Mouse (Mus musculus) hindbrain, embryonic 13.5 days (tissue): ENCODE measurements around the gene Gramd4. TPM values are rescaled to one million over a fixed set of nuclear protein-coding genes. Genes with fewer than 3 reads are reported as not detected.
A peak's percentile ranks its signal among the peaks of the same experiment; 100 is the strongest.

ENCODE experiments used
- ATAC-seq: fragments of 200-750 bp; cut with Nextera tagmentation; 2 replicates; pipeline ENCODE4 v1.8.0; 2017; ENCODE audit warnings: moderate TSS enrichment; ENCODE audit not compliant: low FRiP score
- H3K27ac ChIP-seq: fragments of 300-500 bp; sonication (generic); 2 replicates; pipeline ENCODE4 v1.5.1; 2015; ENCODE audit warnings: inconsistent platforms, mild to moderate bottlenecking, moderate library complexity
- H3K27me3 ChIP-seq: fragments of 300-500 bp; sonication (generic); 2 replicates; pipeline ENCODE4 v1.6.1; 2015; ENCODE audit warnings: mild to moderate bottlenecking, inconsistent platforms
- H3K36me3 ChIP-seq: fragments of 300-500 bp; sonication (generic); 2 replicates; pipeline ENCODE4 v1.6.1; 2015; ENCODE audit warnings: mild to moderate bottlenecking, inconsistent platforms
- H3K4me1 ChIP-seq: fragments of 300-500 bp; sonication (generic); replicated peaks from 2 replicates; pipeline ENCODE4 v1.6.1; 2015; ENCODE audit warnings: inconsistent platforms
- H3K4me2 ChIP-seq: fragments of 300-500 bp; sonication (generic); 2 replicates; pipeline ENCODE4 v1.6.1; 2015; ENCODE audit warnings: inconsistent platforms, mild to moderate bottlenecking, moderate library complexity
- H3K4me3 ChIP-seq: fragments of 300-500 bp; sonication (generic); 2 replicates; pipeline ENCODE4 v1.5.1; 2015; ENCODE audit warnings: mild to moderate bottlenecking, inconsistent platforms
- H3K9ac ChIP-seq: fragments of 300-500 bp; sonication (generic); 2 replicates; pipeline ENCODE4 v1.6.1; 2015; ENCODE audit warnings: mild to moderate bottlenecking, inconsistent platforms
- H3K9me3 ChIP-seq: fragments of 300-500 bp; sonication (generic); 2 replicates; pipeline ENCODE4 v1.6.1; 2016; ENCODE audit warnings: inconsistent platforms
- WGBS: fragments of 180-500 bp; shearing (Covaris S2); methylation state at CpG from one replicate; pipeline ENCODE4 v1.1.7; 2015; 5-methylcytosine and 5-hydroxymethylcytosine counted together
- polyA plus RNA-seq: library from polyadenylated mRNA; unstranded; fragments of >200 nt; fragmentation: Nextera tagmentation; extraction: Ambion mirVana; gene quantifications from 2 replicates; pipeline ENCODE4 v1.2.1, GENCODE M21; 2015

The Gramd4 gene
- polyA plus RNA-seq, 1 experiment from 2014 or later = 36.4 TPM

GRCm38 (mm10) chr15:86167032-86167655, 109.6 kb downstream of the Gramd4 start:
- WGBS = 89% methylated on average over 7 of the region's 7 CpGs
- Histone ChIP-seq H3K4me2 (no peak overlapping the region), H3K36me3 (peaks cover 17% of the 10 kb centered on the region), H3K9ac (no peak overlapping the region), H3K4me1 (peaks cover 26% of the 10 kb centered on the region), H3K4me3 (no peak overlapping the region), H3K27ac (no peak overlapping the region), H3K27me3 (no peaks in the 10 kb centered on the region), H3K9me3 (no peaks in the 10 kb centered on the region)
- no peak for ATAC-seq

GRCm38 (mm10) chr15:86167787-86168504, 110.5 kb downstream of the Gramd4 start:
- H3K4me2 ChIP-seq = no peak overlapping the region
- no peak overlapping the region for H3K4me3 ChIP-seq
- H3K4me1 ChIP-seq = peaks cover 31% of the 10 kb centered on the region
- ATAC-seq = no peak
- H3K9me3 ChIP-seq = no peaks in the 10 kb centered on the region
- no peaks in the 10 kb centered on the region for H3K27me3 ChIP-seq
- H3K27ac ChIP-seq = peak overlapping the region; percentile 35; the same call in 1 of the 2 replicates
- H3K36me3 ChIP-seq = peaks cover 11% of the 10 kb centered on the region
- H3K9ac ChIP-seq = no peak overlapping the region
- WGBS = 81% methylated on average over 10 of the region's 10 CpGs

DNA sequence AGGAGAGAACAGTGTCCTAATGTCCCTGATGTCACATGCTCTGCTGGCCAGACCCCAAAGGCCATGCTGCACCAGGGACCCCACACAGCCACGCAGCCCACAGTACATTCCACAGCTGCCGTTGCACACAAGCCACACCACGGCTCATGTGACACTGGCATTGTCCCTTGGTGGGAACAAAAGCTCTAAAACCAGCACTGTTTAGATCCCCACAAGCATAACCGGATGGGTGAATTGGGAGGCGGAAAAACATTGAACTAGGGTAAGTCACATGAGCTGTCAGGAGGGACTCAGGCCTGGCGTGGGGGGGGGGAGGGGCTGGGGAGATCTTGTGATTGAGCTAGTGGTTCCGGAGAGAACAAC, 111.0 kb downstream of the Gramd4 start:
- WGBS = 29% methylated on average over 7 of the region's 7 CpGs
- Histone ChIP-seq H3K4me1 (peaks cover 36% of the 10 kb centered on the region), H3K36me3 (peaks cover 11% of the 10 kb centered on the region), H3K4me2 (no peak overlapping the region), H3K4me3 (no peak overlapping the region), H3K27ac (peak overlapping the region; percentile 35; the same call in 1 of the 2 replicates), H3K27me3 (no peaks in the 10 kb centered on the region), H3K9me3 (no peaks in the 10 kb centered on the region), H3K9ac (no peak overlapping the region)
- no peak; the same call in 1 of the 2 replicates for ATAC-seq

GRCm38 (mm10) chr15:86168941-86169816, 111.7 kb downstream of the Gramd4 start:
- Histone ChIP-seq H3K4me1 (peaks cover 43% of the 10 kb centered on the region), H3K27me3 (no peaks in the 10 kb centered on the region), H3K9ac (no peak overlapping the region), H3K4me2 (no peak overlapping the region), H3K4me3 (no peak overlapping the region), H3K36me3 (peaks cover 11% of the 10 kb centered on the region), H3K27ac (0 out of 2 replicates have a peak overlapping the region, but pooled peaks have one; percentile 35), H3K9me3 (no peaks in the 10 kb centered on the region)
- ATAC-seq = no peak
- WGBS = 80% methylated on average over 12 of the region's 12 CpGs

GRCm38 (mm10) chr15:86169817-86170110, 112.3 kb downstream of the Gramd4 start:
- H3K27me3 ChIP-seq = no peaks in the 10 kb centered on the region
- H3K4me3 ChIP-seq = no peak overlapping the region
- no peak overlapping the region for H3K9ac ChIP-seq
- H3K36me3 ChIP-seq = peaks cover 5% of the 10 kb centered on the region
- H3K4me1 ChIP-seq = peaks cover 45% of the 10 kb centered on the region
- no peak for ATAC-seq
- H3K27ac ChIP-seq = no peak overlapping the region
- H3K4me2 ChIP-seq = no peak overlapping the region
- H3K9me3 ChIP-seq = no peaks in the 10 kb centered on the region
- WGBS = 59% methylated on average over 4 of the region's 4 CpGs

- Histone ChIP-seq H3K9ac (no peak overlapping the region), H3K4me1 (peaks cover 40% of the 10 kb centered on the region), H3K27ac (no peak overlapping the region), H3K4me2 (no peak overlapping the region), H3K27me3 (no peaks in the 10 kb centered on the region), H3K9me3 (no peaks in the 10 kb centered on the region), H3K4me3 (no peak overlapping the region), H3K36me3 (no peaks in the 10 kb centered on the region)
- no peak for ATAC-seq
- WGBS = 84% methylated on average over 12 of the region's 12 CpGs
These were observed 113.8 kb downstream of the Gramd4 start for GRCm38 (mm10) chr15:86171316-86171715.

GRCm38 (mm10) chr15:86172124-86172523, 114.6 kb downstream of the Gramd4 start:
- H3K36me3 ChIP-seq = no peaks in the 10 kb centered on the region
- H3K27ac ChIP-seq = no peak overlapping the region
- no peak overlapping the region for H3K4me2 ChIP-seq
- WGBS = 66% methylated on average over 3 of the region's 3 CpGs
- no peaks in the 10 kb centered on the region for H3K9me3 ChIP-seq
- ATAC-seq = no peak
- no peak overlapping the region for H3K4me3 ChIP-seq
- H3K9ac ChIP-seq = no peak overlapping the region
- H3K4me1 ChIP-seq = peaks cover 40% of the 10 kb centered on the region
- H3K27me3 ChIP-seq = no peaks in the 10 kb centered on the region

DNA sequence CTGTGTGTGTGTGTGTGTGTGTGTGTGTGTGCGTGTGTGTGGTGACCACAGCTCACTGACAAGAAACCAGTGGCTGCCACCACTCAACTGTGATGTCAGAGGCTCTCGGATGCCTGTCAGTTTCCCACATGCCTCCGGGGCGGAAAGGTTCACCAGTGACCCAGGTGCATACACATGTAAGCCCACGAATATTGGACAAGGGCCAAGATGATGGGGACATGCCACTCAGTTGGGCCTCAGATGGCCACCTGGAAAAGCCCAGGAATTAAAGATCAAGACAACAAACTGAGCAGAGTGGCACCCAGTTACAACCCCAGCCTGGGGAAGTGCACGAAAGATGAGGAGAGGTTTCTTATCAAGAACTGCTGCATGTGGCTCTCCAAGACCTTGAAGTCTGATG, 115.0 kb downstream of the Gramd4 start:
- H3K9ac ChIP-seq = no peak overlapping the region
- no peaks in the 10 kb centered on the region for H3K27me3 ChIP-seq
- WGBS = 76% methylated on average over 6 of the region's 6 CpGs
- H3K4me3 ChIP-seq = no peak overlapping the region
- H3K9me3 ChIP-seq = no peaks in the 10 kb centered on the region
- no peak for ATAC-seq
- peaks cover 40% of the 10 kb centered on the region for H3K4me1 ChIP-seq
- no peak overlapping the region for H3K27ac ChIP-seq
- no peaks in the 10 kb centered on the region for H3K36me3 ChIP-seq
- H3K4me2 ChIP-seq = no peak overlapping the region

DNA sequence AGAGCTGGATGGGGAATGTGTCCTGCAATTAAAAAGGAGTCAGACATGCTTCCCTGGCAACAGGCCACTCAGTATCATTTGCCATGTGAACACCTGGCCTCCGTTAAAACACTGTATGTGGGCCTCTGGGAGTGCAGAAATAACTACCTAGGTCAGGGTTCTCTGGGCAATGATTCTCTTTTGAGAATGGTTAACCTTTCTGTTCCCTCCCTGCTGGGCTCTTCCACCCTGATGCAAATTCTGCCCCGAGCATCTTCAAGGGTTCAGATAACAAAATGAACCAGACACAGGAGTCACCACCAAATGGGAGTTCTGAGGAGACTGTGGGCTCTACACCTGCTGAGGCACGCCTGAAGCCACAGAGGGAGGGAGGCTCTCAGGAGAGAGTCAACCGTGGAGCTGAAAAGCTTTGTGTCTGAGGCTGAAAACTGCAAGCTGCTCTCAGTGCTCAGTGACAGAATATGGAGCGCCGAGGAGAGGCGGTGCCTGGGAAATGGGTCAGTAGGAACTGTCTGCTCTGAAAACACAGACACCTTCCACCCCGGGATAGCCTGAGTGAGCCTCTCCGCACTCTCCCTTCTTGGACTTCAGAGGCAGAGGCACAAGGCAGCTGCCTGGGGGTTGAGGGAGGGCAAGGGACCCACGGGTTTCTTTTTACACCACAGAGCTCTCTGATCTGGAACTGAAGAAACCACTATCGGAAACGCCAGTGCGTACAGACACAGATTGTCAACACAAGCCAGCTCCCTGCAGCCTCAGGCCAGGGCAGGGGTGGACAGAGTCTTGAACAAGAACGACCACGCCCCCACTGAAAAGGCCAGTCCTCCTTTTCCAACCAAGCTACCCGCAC, 115.9 kb downstream of the Gramd4 start:
- H3K9me3 ChIP-seq = no peaks in the 10 kb centered on the region
- H3K27ac ChIP-seq = no peak overlapping the region
- H3K36me3 ChIP-seq = no peaks in the 10 kb centered on the region
- peaks cover 39% of the 10 kb centered on the region for H3K4me1 ChIP-seq
- 44% methylated on average over 16 of the region's 16 CpGs for WGBS
- H3K9ac ChIP-seq = no peak overlapping the region
- H3K4me2 ChIP-seq = no peak overlapping the region
- H3K27me3 ChIP-seq = no peaks in the 10 kb centered on the region
- no peak for ATAC-seq
- H3K4me3 ChIP-seq = no peak overlapping the region

DNA sequence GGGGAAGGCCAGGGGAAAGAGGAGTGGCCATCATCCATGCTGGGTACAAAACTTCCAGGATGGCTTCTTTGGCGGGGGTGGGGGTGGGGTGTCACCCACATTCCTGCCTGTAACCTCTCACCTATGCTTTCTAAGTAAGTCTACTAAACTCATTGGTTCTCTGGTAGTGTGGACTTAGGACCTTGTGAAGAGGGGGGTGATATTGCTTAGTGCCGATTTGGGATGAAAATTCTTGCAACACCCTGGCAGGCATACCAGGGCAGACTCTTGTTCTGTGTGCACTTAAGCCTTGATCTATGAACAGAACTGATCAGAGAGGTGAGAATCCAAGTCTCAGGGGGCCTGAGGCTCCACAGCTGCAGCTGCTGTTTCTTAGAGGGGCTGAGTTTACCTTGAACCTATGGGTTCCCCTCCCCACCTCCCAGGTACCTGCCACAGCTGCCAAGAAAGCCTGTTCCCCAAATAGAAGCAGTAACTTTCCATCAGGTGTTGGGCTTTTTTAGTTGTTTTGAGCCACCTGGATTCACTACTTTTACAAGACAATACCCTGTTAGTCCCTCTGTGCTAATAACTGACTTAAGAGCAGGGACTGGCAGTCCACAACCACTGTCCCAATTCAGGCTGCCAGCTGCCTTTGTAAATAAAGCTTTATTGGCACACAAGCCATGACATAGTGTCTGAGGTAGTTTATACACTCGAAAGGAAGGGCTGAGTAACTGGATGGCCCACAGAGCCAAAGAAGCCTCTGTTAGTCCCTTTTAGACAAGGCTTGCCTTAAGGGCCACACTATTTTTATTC, 118.0 kb downstream of the Gramd4 start:
- H3K27ac ChIP-seq = no peak overlapping the region
- no peak overlapping the region for H3K4me2 ChIP-seq
- 84% methylated on average over 3 of the region's 3 CpGs for WGBS
- H3K27me3 ChIP-seq = no peaks in the 10 kb centered on the region
- no peak for ATAC-seq
- no peaks in the 10 kb centered on the region for H3K9me3 ChIP-seq
- H3K4me1 ChIP-seq = peaks cover 20% of the 10 kb centered on the region
- H3K36me3 ChIP-seq = no peaks in the 10 kb centered on the region
- H3K9ac ChIP-seq = no peak overlapping the region
- no peak overlapping the region for H3K4me3 ChIP-seq

GRCm38 (mm10) chr15:86176166-86176565, 118.7 kb downstream of the Gramd4 start:
- H3K9me3 ChIP-seq = no peaks in the 10 kb centered on the region
- WGBS = 86% methylated on average over 10 of the region's 10 CpGs
- peaks cover 20% of the 10 kb centered on the region for H3K4me1 ChIP-seq
- H3K4me2 ChIP-seq = no peak overlapping the region
- ATAC-seq = no peak
- no peak overlapping the region for H3K9ac ChIP-seq
- H3K36me3 ChIP-seq = no peaks in the 10 kb centered on the region
- H3K27me3 ChIP-seq = no peaks in the 10 kb centered on the region
- H3K27ac ChIP-seq = no peak overlapping the region
- H3K4me3 ChIP-seq = no peak overlapping the region
